Mouse (Mus musculus) adrenal gland, adult (tissue): ENCODE data around the gene Tef.

Source experiments
- DNase-seq, 2 experiments: peaks; one replicate each; pipeline ENCODE4 v3.0.0; 2022 to 2023; ENCODE audit warnings: low spot score in 1 of 2; ENCODE audit not compliant: inconsistent age in 2 of 2

The Tef gene

GRCm38 (mm10) chr15:81846755-81847154, 44.5 kb downstream of the Tef start:
- DNase-seq: peak; percentile 48 to 67

DNA sequence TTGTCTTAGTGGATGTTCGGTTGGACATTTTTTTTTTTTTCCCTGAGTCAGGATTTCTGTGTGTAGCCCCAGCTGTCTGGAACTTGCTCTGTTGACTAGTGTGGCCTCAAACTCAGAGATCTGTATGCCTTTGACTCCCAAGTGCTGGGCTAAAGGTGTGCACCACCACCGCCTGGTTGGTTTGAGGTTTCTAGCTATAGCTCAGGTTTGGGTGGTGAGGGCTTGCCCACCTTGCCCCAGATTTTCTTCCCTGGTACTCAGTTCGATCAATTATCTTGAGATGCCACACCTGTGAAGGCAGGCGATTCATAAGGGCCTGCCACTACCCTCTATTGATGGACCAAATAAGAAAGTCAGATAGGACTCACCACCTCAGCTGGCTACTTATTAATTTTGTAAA, 44.9 kb downstream of the Tef start:
- no peak for DNase-seq

DNA sequence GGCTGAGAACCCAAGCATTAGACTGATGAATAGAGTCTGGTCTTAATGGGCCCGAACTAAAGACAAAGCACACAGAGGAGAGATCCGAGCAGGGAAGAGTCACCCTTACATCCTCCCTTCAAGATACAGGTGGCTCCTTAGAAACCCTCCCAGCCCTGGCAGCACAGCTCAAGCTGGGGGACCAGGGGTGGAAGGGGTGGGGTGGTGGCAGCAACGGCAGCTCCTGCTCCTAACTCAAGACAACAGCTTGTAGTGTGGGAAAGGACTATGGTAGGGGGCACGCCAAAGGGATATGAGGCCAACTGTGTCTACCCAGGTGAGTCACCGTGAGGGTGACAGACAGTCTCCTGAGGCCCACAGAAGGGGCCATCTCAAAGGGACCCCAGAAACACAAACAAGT, 45.6 kb downstream of the Tef start:
- peak in 1 of 2 experiments; percentile 54 for DNase-seq

GRCm38 (mm10) chr15:81848301-81848700, 46.1 kb downstream of the Tef start:
- peak; percentile 56 to 87 for DNase-seq

DNA sequence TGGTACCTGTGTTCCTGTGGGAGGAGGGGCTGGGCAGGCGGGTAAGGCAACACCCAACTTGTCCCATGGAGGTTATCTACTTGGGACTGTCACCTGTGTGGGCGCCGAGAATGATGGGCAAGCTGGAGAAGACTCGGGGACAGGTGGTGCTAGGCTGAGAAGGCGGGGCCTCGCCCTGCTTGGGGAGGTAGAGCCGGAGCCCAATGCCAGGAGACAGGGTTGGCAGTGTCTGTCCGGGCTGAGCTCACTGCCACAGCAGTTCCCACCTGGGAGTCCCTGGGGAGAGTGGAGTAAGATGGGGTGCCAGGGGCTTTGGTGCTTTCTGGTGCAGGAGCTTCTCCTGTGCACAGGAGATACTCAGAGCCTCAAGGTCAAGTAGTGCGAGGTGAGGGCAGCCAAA, 46.9 kb downstream of the Tef start:
- peak; percentile 43 to 70 for DNase-seq

DNA sequence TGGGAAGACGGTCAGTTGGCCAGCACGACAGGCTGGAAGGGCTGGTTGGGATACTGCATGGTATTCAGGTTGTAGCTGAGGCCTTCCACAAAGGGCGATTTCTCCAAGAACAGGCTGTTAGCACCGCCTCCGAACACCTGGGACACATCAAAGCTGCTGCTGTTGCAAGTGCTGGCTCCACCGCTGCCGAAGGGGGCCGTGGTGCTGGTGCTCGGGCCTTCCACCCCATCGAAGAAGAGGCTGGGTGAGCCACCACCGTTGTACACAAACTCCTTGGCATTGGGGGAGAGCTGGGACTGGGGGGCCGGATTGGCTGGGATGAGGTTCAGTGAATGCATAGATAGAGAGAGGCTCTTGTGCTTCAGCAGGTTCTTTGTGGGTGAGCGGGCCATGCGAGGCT, 48.5 kb downstream of the Tef start:
- peak in 1 of 2 experiments; percentile 54 for DNase-seq

DNA sequence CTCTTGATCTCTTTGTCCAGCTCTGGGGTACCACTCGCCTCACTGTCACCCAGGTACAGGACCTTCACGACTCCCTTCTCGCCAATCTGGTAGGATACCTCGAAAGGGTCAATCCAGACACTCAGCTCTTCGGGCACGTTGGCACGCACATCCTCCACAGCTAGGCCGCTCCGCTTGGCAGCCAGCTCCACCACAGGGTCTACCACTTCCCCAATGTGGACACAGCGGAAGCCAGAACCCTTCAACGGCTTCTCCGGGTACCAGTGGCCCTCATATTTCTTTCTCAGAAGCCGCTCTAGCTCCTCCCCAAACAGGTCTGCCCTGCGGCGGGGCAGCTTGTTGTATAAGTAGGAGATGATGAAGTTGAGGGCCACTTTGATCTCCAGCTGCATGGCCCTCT, 49.2 kb downstream of the Tef start:
- DNase-seq: peak in 1 of 2 experiments; percentile 60

DNA sequence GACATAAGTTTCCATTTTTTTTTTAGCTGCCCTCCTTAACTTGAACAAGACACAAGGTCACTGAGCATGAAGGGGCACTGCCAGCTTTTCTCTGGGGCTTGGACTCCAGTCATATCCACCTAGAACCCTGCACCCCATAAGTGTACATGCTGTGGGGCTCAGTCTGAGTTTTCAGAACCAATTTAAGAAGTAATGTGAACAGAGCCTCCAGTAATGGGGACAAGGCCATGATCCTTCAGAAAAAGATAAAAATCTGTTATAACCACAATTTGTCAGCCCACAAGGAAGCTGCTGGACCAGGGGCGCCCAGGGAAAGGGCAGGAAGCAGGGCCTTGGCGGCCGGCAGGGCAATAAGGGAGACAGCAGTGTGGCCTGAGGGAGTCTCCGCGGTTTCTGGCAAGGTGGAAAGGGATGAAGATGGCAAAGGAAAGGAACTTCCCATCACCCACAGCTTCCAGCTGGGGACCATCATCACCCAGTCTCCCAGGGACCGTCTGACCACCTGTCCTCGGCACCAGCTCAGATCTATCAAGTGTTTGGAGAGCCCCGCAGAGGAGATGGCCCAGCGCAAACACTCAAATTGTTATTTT, 50.3 kb downstream of the Tef start:
- DNase-seq: peak; percentile 73 to 87

DNA sequence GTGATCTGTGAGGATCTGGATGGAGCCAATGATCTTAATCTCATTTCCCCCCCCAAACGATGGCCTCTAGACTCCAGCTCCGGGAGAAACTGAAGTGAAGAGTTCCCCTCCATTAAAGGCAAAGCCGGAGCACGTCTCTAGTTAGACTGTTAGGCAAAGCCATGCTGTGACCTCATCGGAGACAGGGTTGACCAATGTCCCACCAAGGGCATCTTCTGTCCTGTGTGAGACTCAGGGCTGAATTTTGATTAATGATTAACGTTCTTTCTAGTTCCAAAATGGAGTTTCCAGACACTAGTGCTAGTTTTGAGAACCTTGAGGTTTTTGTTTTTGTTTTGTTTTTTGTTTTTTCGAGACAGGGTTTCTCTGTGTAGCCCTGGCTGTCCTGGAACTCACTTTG, 50.9 kb downstream of the Tef start:
- DNase-seq: peak; percentile 53 to 86

- peak; percentile 92 to 95 for DNase-seq
Measured at GRCm38 (mm10) chr15:81856030-81856790, 54.0 kb downstream of the Tef start.

GRCm38 (mm10) chr15:81856938-81857723, 54.9 kb downstream of the Tef start:
- DNase-seq: peak; percentile 47 to 85

DNA sequence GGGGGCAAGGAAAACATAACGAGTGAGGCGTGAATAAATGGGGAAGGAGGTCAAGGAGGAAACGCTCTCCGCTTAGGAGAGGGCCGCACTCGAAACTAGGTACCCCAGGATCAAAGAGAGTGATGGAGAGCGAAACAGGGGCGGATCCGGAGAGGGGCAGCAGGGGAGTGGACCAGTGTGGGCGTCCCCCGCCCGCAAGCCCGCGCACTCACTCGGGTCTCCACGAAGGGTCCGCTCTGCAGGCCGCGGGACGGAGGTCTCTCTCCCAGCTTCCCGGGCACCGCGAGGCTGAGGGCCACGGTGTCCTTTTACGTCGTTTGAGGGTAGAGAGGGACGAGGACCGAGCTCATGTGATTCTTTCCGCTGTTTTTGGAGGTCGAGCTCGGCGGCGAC, 55.5 kb downstream of the Tef start:
- DNase-seq: no peak

DNA sequence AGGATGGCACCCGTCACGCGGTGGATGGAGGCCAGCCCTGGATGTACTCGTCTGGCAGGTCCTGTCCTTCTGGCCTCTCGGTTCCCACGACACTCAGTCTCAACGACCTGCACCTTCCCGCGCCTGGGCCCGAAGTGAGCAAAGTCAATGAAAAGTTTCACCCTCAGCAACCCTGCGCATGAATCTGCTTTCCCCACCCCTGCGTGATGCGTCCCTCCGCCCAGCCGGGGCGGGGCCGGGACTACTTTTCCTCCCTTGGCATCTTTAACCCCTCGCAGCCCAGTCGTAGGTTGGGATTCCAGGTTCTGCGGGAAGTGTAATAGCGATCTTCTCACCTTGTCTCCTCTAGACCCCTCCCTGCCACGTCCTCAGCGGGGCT, 55.9 kb downstream of the Tef start:
- DNase-seq: peak; percentile 95 to 99

GRCm38 (mm10) chr15:81858517-81859329, 56.5 kb downstream of the Tef start, which contains the start of gene Tob2:
Gene Tob2 (minus strand): TSS chr15:81858796.
- DNase-seq: peak; percentile 82 to 94

GRCm38 (mm10) chr15:81859330-81860255, 57.4 kb downstream of the Tef start:
- DNase-seq: peak; percentile 88 to 96

- peak; percentile 50 to 85 for DNase-seq
Measured at GRCm38 (mm10) chr15:81860471-81861135, 58.4 kb downstream of the Tef start.

DNA sequence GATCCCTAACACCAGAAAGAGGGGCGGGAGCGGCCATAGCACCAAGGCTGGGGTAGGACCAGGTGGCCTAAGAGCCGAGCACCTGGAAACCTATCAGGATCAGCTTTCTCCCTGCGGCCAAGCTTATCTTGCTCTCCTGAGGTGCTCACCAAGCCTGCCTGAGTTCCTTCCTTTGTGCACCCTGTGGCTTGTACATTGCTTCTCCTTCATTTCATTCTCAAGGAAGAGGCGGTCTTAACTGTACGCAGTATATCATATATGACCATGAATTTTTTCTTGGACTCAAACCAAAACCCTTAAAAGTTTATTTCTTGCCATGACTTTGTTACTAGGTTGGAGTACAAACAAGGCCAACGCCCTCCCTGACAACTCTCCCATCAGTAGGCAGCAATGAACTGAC, 62.0 kb downstream of the Tef start:
- DNase-seq: no peak

DNA sequence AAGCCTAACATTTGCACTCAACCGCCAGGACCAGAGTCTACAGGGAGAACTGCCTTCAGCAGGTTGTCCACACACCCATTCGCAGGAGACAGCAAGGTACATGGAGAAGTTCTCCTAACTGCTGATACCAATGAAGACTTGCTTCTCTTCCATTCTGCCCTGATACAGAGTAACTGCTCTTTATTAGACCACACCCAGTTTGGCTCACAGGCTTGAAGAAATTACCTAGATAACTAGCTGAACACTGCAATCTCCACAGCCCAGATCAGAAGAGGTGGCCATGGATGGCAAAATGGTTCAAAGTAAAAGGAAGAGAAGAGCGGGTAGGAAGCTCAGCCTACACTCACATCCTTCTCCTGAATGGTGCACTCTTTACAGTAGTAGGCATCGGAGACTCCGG, 67.8 kb downstream of the Tef start:
- DNase-seq: no peak

DNA sequence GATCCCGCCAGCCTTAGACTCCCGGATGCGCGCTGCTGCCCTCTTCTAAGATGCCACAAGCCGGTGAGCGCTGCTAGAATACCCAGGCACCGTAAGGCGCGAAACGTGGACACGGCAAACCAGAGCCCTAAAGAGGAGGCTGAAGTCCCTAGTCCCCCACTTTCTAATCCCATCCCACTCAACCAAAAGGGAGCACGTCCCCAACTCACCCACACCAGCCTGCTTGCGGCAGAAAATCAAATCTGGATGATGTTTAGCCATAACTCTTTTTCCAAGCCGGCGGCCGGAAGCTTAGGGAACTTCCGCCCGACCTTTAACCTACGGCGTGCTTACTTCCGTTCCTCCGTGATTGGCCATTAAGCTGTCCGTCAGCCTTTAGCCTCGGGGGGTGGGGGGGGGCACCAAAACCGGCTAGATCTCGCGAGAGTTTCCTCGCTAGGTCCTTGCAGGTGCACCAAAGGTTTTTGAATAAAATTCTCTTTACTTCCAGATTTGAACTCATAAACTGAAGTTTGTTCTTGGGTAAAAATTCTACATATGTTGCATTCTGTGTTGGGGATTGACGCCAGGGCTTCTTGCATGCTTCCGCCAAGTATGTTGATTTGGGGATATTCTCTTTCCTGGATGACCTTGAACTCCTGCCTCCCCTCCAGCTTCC, 69.5 kb downstream of the Tef start, which contains the start of gene Phf5a:
Gene Phf5a (minus strand): TSS at position 308 of the 658 bp plus-strand sequence.
- peak; percentile 86 to 95 for DNase-seq
